Mouse (Mus musculus) neural tube, embryonic 14.5 days (tissue): ENCODE measurements at regions not wholly inside any gene's neighbourhood (a gene's known extent, or its start where the extent isn't known, plus 50 kb on each side); places are given as distances from the start of the nearest gene placed in this dataset.

Experiments used
- ATAC-seq: fragments of 200-750 bp; cut with Nextera tagmentation; 2 replicates; pipeline ENCODE4 v1.8.0; 2017; ENCODE audit warnings: low read depth, mild to moderate bottlenecking, moderate TSS enrichment, moderate library complexity
- H3K27ac ChIP-seq: fragments of 300-500 bp; sonication (generic); 2 replicates; pipeline ENCODE4 v1.5.1; 2014; ENCODE audit warnings: low read depth, mild to moderate bottlenecking, control low read depth, low read length, moderate library complexity, mixed read lengths
- H3K27me3 ChIP-seq: fragments of 300-500 bp; sonication (generic); 2 replicates; pipeline ENCODE4 v1.6.1; 2014; ENCODE audit warnings: low read length; ENCODE audit not compliant: control insufficient read depth, insufficient read depth
- H3K36me3 ChIP-seq: fragments of 300-500 bp; sonication (generic); 2 replicates; pipeline ENCODE4 v1.6.1; 2014; ENCODE audit warnings: low read length, mixed read lengths; ENCODE audit not compliant: control insufficient read depth, insufficient read depth
- H3K4me1 ChIP-seq: fragments of 300-500 bp; sonication (generic); 2 replicates; pipeline ENCODE4 v1.6.1; 2014; ENCODE audit warnings: low read length; ENCODE audit not compliant: control insufficient read depth, insufficient read depth
- H3K4me2 ChIP-seq: fragments of 300-500 bp; sonication (generic); 2 replicates; pipeline ENCODE4 v1.6.1; 2014; ENCODE audit warnings: mild to moderate bottlenecking, low read depth, low read length, control low read depth
- H3K4me3 ChIP-seq: fragments of 300-500 bp; sonication (generic); 2 replicates; pipeline ENCODE4 v1.5.1; 2014; ENCODE audit warnings: low read depth, low read length, control low read depth, mixed read lengths
- H3K9ac ChIP-seq: fragments of 300-500 bp; sonication (generic); replicated peaks from 2 replicates; pipeline ENCODE4 v1.6.1; 2014; ENCODE audit warnings: low read depth, mild to moderate bottlenecking, control low read depth, low read length, mixed read lengths
- H3K9me3 ChIP-seq: fragments of 300-500 bp; sonication (generic); 2 replicates; pipeline ENCODE4 v1.6.1; 2016; ENCODE audit warnings: low read length; ENCODE audit not compliant: control insufficient read depth
- WGBS: fragments of 180-500 bp; shearing (Covaris S2); extraction: QIAGEN DNeasy Blood & Tissue Kit; methylation state at CpG from one replicate; pipeline ENCODE4 v1.1.7; 2014; 5-methylcytosine and 5-hydroxymethylcytosine counted together

GRCm38 (mm10) chr10:126709219-126709917 lies 191.8 kb downstream of the Atp23 start:
- Histone ChIP-seq H3K9ac (no peak overlapping the region), H3K4me3 (no peak overlapping the region), H3K36me3 (no peaks in the 10 kb centered on the region), H3K9me3 (no peaks in the 10 kb centered on the region), H3K4me2 (no peak overlapping the region), H3K27me3 (no peaks in the 10 kb centered on the region), H3K27ac (no peak overlapping the region), H3K4me1 (no peaks in the 10 kb centered on the region)
- WGBS: 64% methylated on average over 14 of the region's 14 CpGs
- no peak for ATAC-seq

- 48% methylated on average over 4 of the region's 4 CpGs for WGBS
- no peaks in the 10 kb centered on the region for H3K4me1 ChIP-seq
- H3K27ac ChIP-seq: no peak overlapping the region
- H3K9me3 ChIP-seq: no peaks in the 10 kb centered on the region
- H3K27me3 ChIP-seq: no peaks in the 10 kb centered on the region
- no peak for ATAC-seq
- H3K4me2 ChIP-seq: no peak overlapping the region
- no peaks in the 10 kb centered on the region for H3K36me3 ChIP-seq
- no peak overlapping the region for H3K4me3 ChIP-seq
- no peak overlapping the region for H3K9ac ChIP-seq
Observed at GRCm38 (mm10) chr10:126708730-126709129, 192.4 kb downstream of the Atp23 start.

GRCm38 (mm10) chr10:126708215-126708614 lies 192.9 kb downstream of the Atp23 start:
- H3K4me3 ChIP-seq: no peak overlapping the region
- 76% methylated on average over 4 of the region's 4 CpGs for WGBS
- no peak for ATAC-seq
- no peaks in the 10 kb centered on the region for H3K4me1 ChIP-seq
- no peak overlapping the region for H3K9ac ChIP-seq
- H3K27me3 ChIP-seq: no peaks in the 10 kb centered on the region
- no peak overlapping the region for H3K4me2 ChIP-seq
- no peaks in the 10 kb centered on the region for H3K9me3 ChIP-seq
- no peak overlapping the region for H3K27ac ChIP-seq
- H3K36me3 ChIP-seq: no peaks in the 10 kb centered on the region

GRCm38 (mm10) chr10:126697086-126697485 lies 204.1 kb downstream of the Atp23 start:
- H3K4me1 ChIP-seq: no peaks in the 10 kb centered on the region
- no peaks in the 10 kb centered on the region for H3K36me3 ChIP-seq
- H3K9ac ChIP-seq: no peak overlapping the region
- no peak overlapping the region for H3K4me3 ChIP-seq
- 89% methylated on average over 10 of the region's 10 CpGs for WGBS
- H3K27me3 ChIP-seq: no peaks in the 10 kb centered on the region
- no peak overlapping the region for H3K4me2 ChIP-seq
- no peaks in the 10 kb centered on the region for H3K9me3 ChIP-seq
- no peak for ATAC-seq
- H3K27ac ChIP-seq: no peak overlapping the region

GRCm38 (mm10) chr10:126690914-126691673 lies 210.1 kb downstream of the Atp23 start:
- ATAC-seq: no peak
- Histone ChIP-seq H3K4me2 (no peak overlapping the region), H3K36me3 (no peaks in the 10 kb centered on the region), H3K27me3 (no peaks in the 10 kb centered on the region), H3K9ac (no peak overlapping the region), H3K4me3 (no peak overlapping the region), H3K4me1 (no peaks in the 10 kb centered on the region), H3K27ac (no peak overlapping the region), H3K9me3 (no peaks in the 10 kb centered on the region)
- WGBS: 75% methylated on average over 25 of the region's 25 CpGs

GRCm38 (mm10) chr10:126680275-126681184 lies 220.6 kb downstream of the Atp23 start:
- ATAC-seq: no peak
- Histone ChIP-seq H3K9me3 (no peaks in the 10 kb centered on the region), H3K4me3 (no peak overlapping the region), H3K4me1 (no peaks in the 10 kb centered on the region), H3K36me3 (no peaks in the 10 kb centered on the region), H3K9ac (no peak overlapping the region), H3K4me2 (0 out of 2 replicates have a peak overlapping the region, but pooled peaks have one; percentile 8), H3K27ac (no peak overlapping the region), H3K27me3 (no peaks in the 10 kb centered on the region)
- WGBS: 9% methylated on average over 12 of the region's 12 CpGs

- no peak overlapping the region for H3K4me3 ChIP-seq
- no peak overlapping the region for H3K27ac ChIP-seq
- no peaks in the 10 kb centered on the region for H3K27me3 ChIP-seq
- no peaks in the 10 kb centered on the region for H3K36me3 ChIP-seq
- WGBS: 30% methylated on average over 25 of the region's 25 CpGs
- peak overlapping the region; percentile 37 for H3K4me2 ChIP-seq
- ATAC-seq: no peak
- H3K9ac ChIP-seq: no peak overlapping the region
- H3K4me1 ChIP-seq: no peaks in the 10 kb centered on the region
- H3K9me3 ChIP-seq: no peaks in the 10 kb centered on the region
Observed at GRCm38 (mm10) chr10:126679224-126680120, 221.7 kb downstream of the Atp23 start.

- no peaks in the 10 kb centered on the region for H3K9me3 ChIP-seq
- no peaks in the 10 kb centered on the region for H3K36me3 ChIP-seq
- ATAC-seq: no peak
- H3K4me2 ChIP-seq: no peak overlapping the region
- H3K27ac ChIP-seq: no peak overlapping the region
- 60% methylated on average over 5 of the region's 5 CpGs for WGBS
- no peak overlapping the region for H3K4me3 ChIP-seq
- H3K27me3 ChIP-seq: no peaks in the 10 kb centered on the region
- no peak overlapping the region for H3K9ac ChIP-seq
- no peaks in the 10 kb centered on the region for H3K4me1 ChIP-seq
Observed at GRCm38 (mm10) chr10:126673437-126673836, 227.7 kb downstream of the Atp23 start.
